Mouse (Mus musculus) limb, embryonic 10.5 days (tissue): ENCODE data around the gene Xaf1. TPM values are rescaled to one million over a fixed set of nuclear protein-coding genes. Genes with fewer than 3 reads are reported as not detected.

Experiments
- DNase-seq: peaks from one replicate; pipeline ENCODE4 v3.0.0-alpha.2; 2017; ENCODE audit warnings: low spot score
- H3K27ac ChIP-seq: fragments of 300-500 bp; sonication (generic); 2 replicates; pipeline ENCODE4 v1.5.1; 2016; ENCODE audit warnings: mild to moderate bottlenecking
- H3K27me3 ChIP-seq: fragments of 300-500 bp; sonication (generic); 2 replicates; pipeline ENCODE4 v1.6.1; 2016; ENCODE audit warnings: low read depth, mild to moderate bottlenecking; ENCODE audit not compliant: poor library complexity, severe bottlenecking
- H3K36me3 ChIP-seq: fragments of 300-500 bp; sonication (generic); 2 replicates; pipeline ENCODE4 v1.6.1; 2016; ENCODE audit warnings: mild to moderate bottlenecking, moderate library complexity
- H3K4me1 ChIP-seq: fragments of 300-500 bp; sonication (generic); 2 replicates; pipeline ENCODE4 v1.6.1; 2016
- H3K4me3 ChIP-seq: fragments of 300-500 bp; sonication (generic); 2 replicates; pipeline ENCODE4 v1.5.1; 2016; ENCODE audit warnings: mild to moderate bottlenecking, moderate library complexity
- H3K9me3 ChIP-seq: fragments of 300-500 bp; sonication (generic); replicated peaks from 2 replicates; pipeline ENCODE4 v1.6.1; 2016; ENCODE audit warnings: mild to moderate bottlenecking
- WGBS: fragments of 180-500 bp; shearing (Covaris S2); methylation state at CpG from one replicate; pipeline ENCODE4 v1.1.7; 2016; 5-methylcytosine and 5-hydroxymethylcytosine counted together
- polyA plus RNA-seq: library from polyadenylated mRNA; unstranded; fragments of >200 nt; fragmentation: Nextera tagmentation; extraction: Ambion mirVana; gene quantifications from 2 replicates; pipeline ENCODE4 v1.2.1, GENCODE M21; 2016

Gene Xaf1
- polyA plus RNA-seq, 1 experiment from 2014 or later: 2.5 TPM

DNA sequence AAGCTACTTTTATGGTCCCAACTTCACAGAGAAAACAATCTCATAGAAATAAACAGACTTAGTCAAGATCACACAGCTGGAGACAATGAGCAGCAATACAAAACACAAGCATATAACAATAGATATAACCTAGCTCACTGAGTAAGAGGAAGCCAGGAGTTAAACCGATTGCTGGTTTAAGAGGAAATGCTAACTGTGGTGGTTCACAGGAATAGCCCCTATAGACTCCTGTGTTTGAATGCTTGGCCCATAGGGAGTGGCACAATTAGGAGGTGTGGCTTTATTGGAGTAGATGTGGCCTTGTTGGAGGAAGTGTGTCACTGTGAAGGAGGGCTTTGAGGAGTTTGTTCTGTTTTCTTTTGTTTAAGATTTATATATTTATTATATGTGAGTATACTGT is 50.8 kb downstream of the Xaf1 start:
- no peaks in the 10 kb centered on the region for H3K36me3 ChIP-seq
- no peak overlapping the region for H3K27ac ChIP-seq
- no peaks in the 10 kb centered on the region for H3K9me3 ChIP-seq
- WGBS: 72% methylated on average over 1 of the region's 1 CpGs
- no peaks in the 10 kb centered on the region for H3K27me3 ChIP-seq
- no peak for DNase-seq
- H3K4me1 ChIP-seq: peaks cover 17% of the 10 kb centered on the region
- H3K4me3 ChIP-seq: no peak overlapping the region

DNA sequence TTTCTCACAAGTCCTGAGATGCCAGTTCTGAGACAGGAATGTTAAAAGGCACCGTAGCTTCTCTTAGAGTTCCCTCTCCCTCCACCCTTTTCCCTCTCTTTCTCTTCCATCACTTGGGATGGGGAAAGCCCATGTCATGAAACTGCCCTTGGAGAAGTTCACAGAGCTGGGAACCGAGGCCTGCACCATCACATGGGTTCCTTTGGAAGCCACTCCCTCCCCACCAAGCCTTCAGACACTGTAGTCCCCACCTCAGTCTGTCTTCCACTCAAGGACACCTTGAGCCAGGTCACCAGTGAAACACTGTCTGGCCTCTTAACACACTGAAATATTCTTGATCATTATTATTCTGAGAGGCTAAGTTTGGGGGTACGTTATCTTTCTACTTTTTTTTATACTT is 51.8 kb downstream of the Xaf1 start:
- WGBS: 79% methylated on average over 3 of the region's 3 CpGs
- no peaks in the 10 kb centered on the region for H3K36me3 ChIP-seq
- H3K27me3 ChIP-seq: no peaks in the 10 kb centered on the region
- H3K27ac ChIP-seq: no peak overlapping the region
- H3K9me3 ChIP-seq: no peaks in the 10 kb centered on the region
- no peak overlapping the region for H3K4me3 ChIP-seq
- peaks cover 17% of the 10 kb centered on the region for H3K4me1 ChIP-seq
- no peak for DNase-seq

DNA sequence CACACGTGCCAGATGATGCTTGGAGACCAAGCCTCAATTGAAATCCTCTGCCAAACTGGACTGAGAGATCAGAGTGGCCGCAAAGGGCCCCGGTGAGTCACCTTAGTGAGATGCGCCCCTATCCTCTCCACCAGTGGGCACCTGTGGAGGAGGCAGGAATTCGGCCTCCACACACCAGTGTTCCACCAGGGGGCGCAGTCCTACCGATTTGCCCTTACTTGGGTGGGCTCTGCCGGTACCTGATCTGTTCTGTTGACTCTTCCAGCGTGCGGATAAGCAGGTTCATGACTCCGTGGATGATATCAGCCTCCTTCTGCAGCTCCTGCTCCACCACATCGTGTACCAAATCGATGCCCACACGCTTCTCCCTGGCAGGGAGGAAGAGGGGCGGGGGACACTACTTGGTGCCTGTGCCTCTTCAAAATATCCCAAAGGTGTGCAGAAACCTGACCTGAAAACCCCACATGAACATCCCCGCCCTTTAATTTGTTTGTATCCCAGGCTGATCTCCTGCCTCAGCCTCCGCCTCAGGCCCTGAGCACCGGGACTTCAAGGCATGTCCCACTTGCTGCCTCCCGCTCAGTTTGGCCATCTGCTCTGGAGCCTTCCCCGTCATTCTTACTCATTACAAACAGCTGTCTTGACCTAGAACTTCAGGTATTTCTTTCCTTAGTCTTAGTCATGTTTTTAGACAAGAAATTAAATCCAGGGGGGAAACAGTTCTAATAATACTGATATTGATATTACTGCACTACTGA is 53.7 kb downstream of the Xaf1 start:
- WGBS: 20% methylated on average over 20 of the region's 20 CpGs
- Histone ChIP-seq H3K27me3 (no peaks in the 10 kb centered on the region), H3K4me1 (peaks cover 5% of the 10 kb centered on the region), H3K4me3 (peak overlapping the region; percentile 22; the same call in 1 of the 2 replicates), H3K27ac (no peak overlapping the region), H3K36me3 (no peaks in the 10 kb centered on the region), H3K9me3 (no peaks in the 10 kb centered on the region)
- DNase-seq: peak; percentile 91

DNA sequence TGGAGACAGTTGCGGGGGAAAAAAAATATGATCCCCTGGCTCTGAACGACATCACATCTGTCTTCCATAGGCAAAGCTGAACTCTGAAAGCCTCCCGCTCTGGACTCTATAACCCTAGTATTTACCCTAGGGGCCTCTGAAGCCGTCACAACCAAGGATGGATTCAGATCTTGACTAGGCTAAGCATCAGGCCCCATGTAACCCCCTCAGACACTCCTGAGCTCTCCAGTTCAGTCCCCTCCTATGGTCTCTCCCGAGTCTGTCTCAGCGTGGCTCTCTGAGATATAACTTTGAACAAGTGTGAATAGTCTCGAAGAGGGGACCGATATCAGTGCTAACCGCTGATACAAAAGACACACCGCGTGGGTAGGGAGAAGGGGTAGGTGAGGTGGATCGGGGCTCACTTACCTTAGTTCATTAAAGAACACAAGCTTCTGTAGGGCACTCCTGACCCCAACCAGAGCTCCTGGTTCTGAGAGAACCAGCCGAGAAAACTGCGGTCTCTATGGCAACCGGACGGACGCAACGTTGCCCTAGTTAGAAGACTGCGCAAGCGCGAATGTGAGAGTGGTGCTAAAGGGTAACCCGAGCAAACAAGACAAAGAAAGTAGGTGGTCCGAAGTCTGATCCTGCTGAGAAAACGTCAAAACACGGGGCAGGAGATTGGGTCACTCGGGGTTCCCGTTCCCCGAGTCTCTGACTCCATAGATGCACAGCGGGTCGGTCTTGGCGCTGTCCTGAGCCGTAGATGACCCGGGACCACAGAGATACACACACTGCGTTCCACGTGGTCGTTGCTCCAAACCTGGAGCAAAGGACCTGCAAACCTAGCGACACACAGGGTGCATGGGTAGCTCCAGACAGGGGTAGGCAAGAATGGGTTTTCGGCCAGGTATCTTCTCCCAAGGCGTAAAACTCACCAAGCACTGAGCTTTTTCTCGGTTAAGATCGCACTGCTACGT is 60.2 kb downstream of the Xaf1 start:
- Histone ChIP-seq H3K9me3 (no peaks in the 10 kb centered on the region), H3K4me3 (peak overlapping the region; percentile 60), H3K27ac (peak overlapping the region; percentile 91), H3K4me1 (peaks cover 14% of the 10 kb centered on the region), H3K27me3 (no peaks in the 10 kb centered on the region), H3K36me3 (no peaks in the 10 kb centered on the region)
- peak; percentile 89 for DNase-seq
- 15% methylated on average over 42 of the region's 42 CpGs for WGBS

DNA sequence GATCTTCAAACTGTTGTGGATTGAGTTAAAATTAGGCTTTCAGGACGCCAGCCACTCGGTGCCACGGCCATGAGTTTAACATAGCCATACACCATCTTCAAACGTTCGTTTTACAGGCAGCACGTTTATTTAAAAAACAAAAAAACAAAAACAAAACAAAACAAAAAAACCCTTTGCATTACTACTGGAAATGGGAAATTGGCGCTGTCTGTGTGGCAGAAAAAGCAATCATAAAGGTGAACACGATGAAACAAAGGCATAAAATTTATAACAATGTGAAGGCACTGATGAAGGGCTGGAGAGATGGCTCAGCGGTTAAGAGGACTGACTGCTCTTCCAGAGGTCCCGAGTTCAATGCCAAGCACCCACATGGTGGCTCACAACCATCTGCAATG is 60.9 kb downstream of the Xaf1 start, which contains the start of gene Tekt1:
TSS of gene Tekt1 (minus strand) at position 96 of the 395 bp plus-strand sequence.
- Histone ChIP-seq H3K9me3 (no peaks in the 10 kb centered on the region), H3K36me3 (no peaks in the 10 kb centered on the region), H3K4me3 (peak within 1 kb of the TSS; percentile 60), H3K27me3 (no peaks in the 10 kb centered on the region), H3K4me1 (peaks cover 14% of the 10 kb centered on the region), H3K27ac (peak within 1 kb of the TSS; percentile 91)
- WGBS: 40% methylated on average over 10 of the region's 10 CpGs
- no peak for DNase-seq

Other genes with a start within 250 kb of the Xaf1 start
- gene Pitpnm3, start 165.9 kb upstream of the Xaf1 start, polyA plus RNA-seq: 0.03 and 0.04 TPM in 2 replicates
- gene Gm43951, start 94.8 kb upstream of the Xaf1 start, polyA plus RNA-seq: 0.68 and 0.83 TPM in 2 replicates
- gene 4933427D14Rik, start 94.2 kb upstream of the Xaf1 start, polyA plus RNA-seq: 11.7 and 13.2 TPM in 2 replicates
- gene Txndc17, start 94.1 kb upstream of the Xaf1 start, polyA plus RNA-seq: 190 and 199 TPM in 2 replicates
- gene Med31, start 86.0 kb upstream of the Xaf1 start, polyA plus RNA-seq: 44.7 and 47.4 TPM in 2 replicates
- 0.10 and 0.20 TPM in 2 replicates for gene Slc13a5, start 34.4 kb upstream of the Xaf1 start, polyA plus RNA-seq
- gene Fbxo39, start 12.8 kb downstream of the Xaf1 start, polyA plus RNA-seq: not detected in 2 replicates
- gene Tekt1, start 60.8 kb downstream of the Xaf1 start, polyA plus RNA-seq: 5.0 and 5.4 TPM in 2 replicates
- 11.7 and 14.2 TPM in 2 replicates for gene Smtnl2, start 110.1 kb downstream of the Xaf1 start, polyA plus RNA-seq
- 0.08 TPM in 1 of 2 replicates, not detected in the other for gene Ggt6, start 133.9 kb downstream of the Xaf1 start, polyA plus RNA-seq
- 234 and 274 TPM in 2 replicates for gene Mybbp1a, start 139.7 kb downstream of the Xaf1 start, polyA plus RNA-seq
- gene Spns2, start 188.3 kb downstream of the Xaf1 start, polyA plus RNA-seq: 2.8 and 3.0 TPM in 2 replicates
- 0.15 TPM in 1 of 2 replicates, not detected in the other for gene Spns3, start 248.9 kb downstream of the Xaf1 start, polyA plus RNA-seq